Mouse (Mus musculus): Measurements from ENCODE around the gene Ilf3.

DNA sequence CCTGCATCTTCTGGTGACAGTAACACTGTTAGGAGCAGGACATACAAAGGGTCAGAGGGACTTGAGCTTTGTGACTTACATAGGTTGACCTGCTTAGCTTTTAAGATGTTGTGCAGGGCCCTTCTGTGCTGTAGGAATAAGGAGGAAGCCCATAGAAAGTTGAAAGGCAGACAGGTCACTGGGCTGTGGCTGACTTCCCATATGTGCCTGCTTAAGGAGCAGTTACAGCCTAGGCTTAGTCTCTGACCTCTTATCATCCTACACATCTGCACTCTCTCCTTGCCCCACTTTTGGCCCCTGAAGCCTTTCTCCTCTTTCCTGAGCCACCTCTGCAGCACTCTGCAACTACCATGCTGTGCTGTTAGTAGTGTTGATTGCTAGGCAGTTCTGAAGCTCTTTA lies 16.3 kb downstream of the Ilf3 start:
- TF ChIP-seq GATA1 (IDR thresholded peaks at IDR 0.05; ENCODE audit: low read length), result peak; percentile 45; the same call in 1 of the 2 replicates
- no peak for TF ChIP-seq TAL1 (IDR thresholded peaks at IDR 0.05; ENCODE audit: low read length)
